Mouse (Mus musculus) kidney, postnatal 36 days (tissue): ENCODE measurements at regions not wholly inside any gene's neighbourhood (a gene's known extent, or its start where the extent isn't known, plus 50 kb on each side); places are given as distances from the start of the nearest gene placed in this dataset.

Source experiments
- DNase-seq, 2 experiments: peaks; one replicate each; pipeline ENCODE4 v3.0.0; 2021 to 2022; ENCODE audit warnings: mixed read lengths in 2 of 2

GRCm38 (mm10) chr9:31578506-31579173 lies 114.4 kb upstream of the Tmem45b start:
- no peak for DNase-seq

GRCm38 (mm10) chr9:31577066-31577465 lies 112.8 kb upstream of the Tmem45b start:
- peak; percentile 18 to 68 for DNase-seq

GRCm38 (mm10) chr9:31567029-31567428 lies 102.8 kb upstream of the Tmem45b start:
- DNase-seq: no peak

GRCm38 (mm10) chr9:31566257-31567007 lies 102.2 kb upstream of the Tmem45b start:
- no peak for DNase-seq

GRCm38 (mm10) chr9:31564996-31565773 lies 100.9 kb upstream of the Tmem45b start:
- DNase-seq: peak; percentile 26 to 55

- DNase-seq: no peak
These were observed 99.3 kb upstream of the Tmem45b start for GRCm38 (mm10) chr9:31563541-31563940.

- DNase-seq: no peak
These were observed 95.9 kb upstream of the Tmem45b start for GRCm38 (mm10) chr9:31560226-31560556.

GRCm38 (mm10) chr9:31559506-31560225 lies 95.4 kb upstream of the Tmem45b start:
- peak; percentile 76 to 80 for DNase-seq

- DNase-seq: no peak
These were observed 79.4 kb upstream of the Tmem45b start for GRCm38 (mm10) chr9:31543691-31544052.

- DNase-seq: peak; percentile 78 to 94
These were observed 78.8 kb upstream of the Tmem45b start for GRCm38 (mm10) chr9:31542909-31543690.

GRCm38 (mm10) chr9:31541615-31542191 lies 77.4 kb upstream of the Tmem45b start:
- peak; percentile 52 to 69 for DNase-seq

GRCm38 (mm10) chr9:31538458-31539210 lies 74.4 kb upstream of the Tmem45b start:
- DNase-seq: peak; percentile 29 to 65

- DNase-seq: no peak
These were observed 64.8 kb upstream of the Tmem45b start for GRCm38 (mm10) chr9:31529021-31529420.

GRCm38 (mm10) chr9:31527216-31527615 lies 63.0 kb upstream of the Tmem45b start:
- DNase-seq: no peak
